Mouse (Mus musculus) limb, embryonic 15.5 days (tissue): ENCODE data around the gene Itgb2. TPM values are rescaled to one million over a fixed set of nuclear protein-coding genes. Genes with fewer than 3 reads are reported as not detected.

Experiments used
- ATAC-seq: fragments of 200-750 bp; cut with Nextera tagmentation; 2 replicates; pipeline ENCODE4 v1.8.0; 2017; ENCODE audit warnings: low read depth, moderate TSS enrichment; ENCODE audit not compliant: insufficient number of reproducible peaks, low FRiP score, low TSS enrichment
- H3K27ac ChIP-seq: fragments of 300-500 bp; sonication (generic); 2 replicates; pipeline ENCODE4 v1.5.1; 2015; ENCODE audit warnings: moderate library complexity, mild to moderate bottlenecking, inconsistent platforms
- H3K27me3 ChIP-seq: fragments of 300-500 bp; sonication (generic); 2 replicates; pipeline ENCODE4 v1.6.1; 2015; ENCODE audit warnings: inconsistent platforms
- H3K36me3 ChIP-seq: fragments of 300-500 bp; sonication (generic); 2 replicates; pipeline ENCODE4 v1.6.1; 2015; ENCODE audit warnings: inconsistent platforms
- H3K4me1 ChIP-seq: fragments of 300-500 bp; sonication (generic); 2 replicates; pipeline ENCODE4 v1.6.1; 2015; ENCODE audit warnings: inconsistent platforms
- H3K4me2 ChIP-seq: fragments of 300-500 bp; sonication (generic); 2 replicates; pipeline ENCODE4 v1.6.1; 2015; ENCODE audit warnings: mild to moderate bottlenecking, inconsistent platforms
- H3K4me3 ChIP-seq: fragments of 300-500 bp; sonication (generic); 2 replicates; pipeline ENCODE4 v1.5.1; 2015; ENCODE audit warnings: mild to moderate bottlenecking, inconsistent platforms
- H3K9ac ChIP-seq: fragments of 300-500 bp; sonication (generic); 2 replicates; pipeline ENCODE4 v1.6.1; 2015; ENCODE audit warnings: inconsistent platforms
- H3K9me3 ChIP-seq: fragments of 300-500 bp; sonication (generic); 2 replicates; pipeline ENCODE4 v1.6.1; 2016; ENCODE audit warnings: inconsistent platforms
- WGBS: fragments of 180-500 bp; shearing (Covaris S2); methylation state at CpG from one replicate; pipeline ENCODE4 v1.1.7; 2015; 5-methylcytosine and 5-hydroxymethylcytosine counted together
- polyA plus RNA-seq: library from polyadenylated mRNA; unstranded; fragments of >200 nt; fragmentation: Nextera tagmentation; extraction: Ambion mirVana; gene quantifications from 2 replicates; pipeline ENCODE4 v1.2.1, GENCODE M21; 2015

The Itgb2 gene
- polyA plus RNA-seq, 1 experiment from 2014 or later = 3.5 TPM

- Histone ChIP-seq H3K36me3 (no peaks in the 10 kb centered on the region), H3K9ac (no peak overlapping the region), H3K27ac (no peak overlapping the region), H3K4me3 (no peak overlapping the region), H3K9me3 (no peaks in the 10 kb centered on the region), H3K27me3 (no peaks in the 10 kb centered on the region), H3K4me2 (no peak overlapping the region), H3K4me1 (no peaks in the 10 kb centered on the region)
- 84% methylated on average over 11 of the region's 11 CpGs for WGBS
- no peak for ATAC-seq
Measured at GRCm38 (mm10) chr10:77560090-77560489, 30.0 kb downstream of the Itgb2 start.

- no peak overlapping the region for H3K4me2 ChIP-seq
- 85% methylated on average over 9 of the region's 9 CpGs for WGBS
- no peak overlapping the region for H3K27ac ChIP-seq
- H3K36me3 ChIP-seq = no peaks in the 10 kb centered on the region
- ATAC-seq = no peak
- no peak overlapping the region for H3K9ac ChIP-seq
- no peaks in the 10 kb centered on the region for H3K27me3 ChIP-seq
- H3K4me3 ChIP-seq = no peak overlapping the region
- H3K4me1 ChIP-seq = no peaks in the 10 kb centered on the region
- no peaks in the 10 kb centered on the region for H3K9me3 ChIP-seq
Measured at GRCm38 (mm10) chr10:77560830-77561229, 30.8 kb downstream of the Itgb2 start.

DNA sequence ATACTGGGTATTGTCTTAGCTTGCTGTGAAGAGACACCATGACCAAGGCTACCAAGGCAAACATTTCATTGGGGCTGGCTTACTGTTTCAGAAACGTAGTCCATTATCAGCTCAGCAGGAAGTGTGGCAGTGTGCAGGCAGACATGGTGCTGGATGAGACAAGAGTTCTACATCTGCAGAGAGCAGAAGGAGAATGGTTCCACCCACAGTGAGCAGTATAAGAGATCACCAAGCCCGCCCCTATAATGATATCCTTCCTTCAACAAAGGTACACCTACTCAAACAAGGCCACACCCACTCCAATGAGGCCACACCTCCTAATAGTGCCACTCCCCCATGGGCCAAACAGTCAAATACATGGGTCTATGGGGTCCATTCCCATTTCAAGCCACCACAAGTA lies 31.5 kb downstream of the Itgb2 start:
- Histone ChIP-seq H3K27me3 (no peaks in the 10 kb centered on the region), H3K4me1 (no peaks in the 10 kb centered on the region), H3K9ac (no peak overlapping the region), H3K9me3 (no peaks in the 10 kb centered on the region), H3K27ac (no peak overlapping the region), H3K4me2 (no peak overlapping the region), H3K4me3 (no peak overlapping the region), H3K36me3 (no peaks in the 10 kb centered on the region)
- 75% methylated on average over 2 of the region's 2 CpGs for WGBS
- no peak for ATAC-seq

DNA sequence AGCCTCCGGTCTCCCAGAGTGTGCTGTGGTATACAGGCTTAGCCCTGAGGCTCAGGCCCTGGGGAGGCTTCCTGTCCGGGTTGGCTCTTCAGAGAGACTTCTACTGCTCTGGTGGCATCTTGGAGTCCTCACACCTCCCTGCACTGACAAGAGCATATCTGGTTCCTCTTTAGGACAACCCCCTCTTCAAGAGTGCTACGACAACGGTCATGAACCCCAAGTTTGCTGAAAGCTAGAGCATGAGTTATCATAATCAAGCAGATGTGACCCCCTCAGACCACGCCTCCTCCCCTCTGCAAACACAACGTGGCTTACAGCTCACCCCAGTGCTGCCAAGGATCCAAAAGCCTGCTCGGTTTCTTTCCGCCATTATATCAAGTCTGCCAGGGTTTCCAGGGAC lies 35.0 kb downstream of the Itgb2 start:
- Histone ChIP-seq H3K4me1 (0 out of 2 replicates have a peak, but pooled peaks cover 2% of the 10 kb centered on the region), H3K9ac (no peak overlapping the region), H3K27ac (no peak overlapping the region), H3K9me3 (no peaks in the 10 kb centered on the region), H3K36me3 (no peaks in the 10 kb centered on the region), H3K27me3 (no peaks in the 10 kb centered on the region), H3K4me2 (no peak overlapping the region), H3K4me3 (no peak overlapping the region)
- WGBS = 79% methylated on average over 8 of the region's 8 CpGs
- no peak for ATAC-seq

GRCm38 (mm10) chr10:77566651-77567050 lies 36.6 kb downstream of the Itgb2 start:
- Histone ChIP-seq H3K27ac (no peak overlapping the region), H3K4me1 (0 out of 2 replicates have a peak, but pooled peaks cover 2% of the 10 kb centered on the region), H3K9me3 (no peaks in the 10 kb centered on the region), H3K4me3 (no peak overlapping the region), H3K4me2 (no peak overlapping the region), H3K9ac (no peak overlapping the region), H3K27me3 (no peaks in the 10 kb centered on the region), H3K36me3 (no peaks in the 10 kb centered on the region)
- ATAC-seq = no peak
- 40% methylated on average over 8 of the region's 8 CpGs for WGBS

GRCm38 (mm10) chr10:77569481-77569880 lies 39.4 kb downstream of the Itgb2 start:
- Histone ChIP-seq H3K4me3 (no peak overlapping the region), H3K9ac (no peak overlapping the region), H3K27me3 (no peaks in the 10 kb centered on the region), H3K4me2 (no peak overlapping the region), H3K4me1 (0 out of 2 replicates have a peak, but pooled peaks cover 5% of the 10 kb centered on the region), H3K9me3 (no peaks in the 10 kb centered on the region), H3K27ac (peak overlapping the region; percentile 17; the same call in 1 of the 2 replicates), H3K36me3 (no peaks in the 10 kb centered on the region)
- ATAC-seq = no peak
- 41% methylated on average over 7 of the region's 7 CpGs for WGBS

DNA sequence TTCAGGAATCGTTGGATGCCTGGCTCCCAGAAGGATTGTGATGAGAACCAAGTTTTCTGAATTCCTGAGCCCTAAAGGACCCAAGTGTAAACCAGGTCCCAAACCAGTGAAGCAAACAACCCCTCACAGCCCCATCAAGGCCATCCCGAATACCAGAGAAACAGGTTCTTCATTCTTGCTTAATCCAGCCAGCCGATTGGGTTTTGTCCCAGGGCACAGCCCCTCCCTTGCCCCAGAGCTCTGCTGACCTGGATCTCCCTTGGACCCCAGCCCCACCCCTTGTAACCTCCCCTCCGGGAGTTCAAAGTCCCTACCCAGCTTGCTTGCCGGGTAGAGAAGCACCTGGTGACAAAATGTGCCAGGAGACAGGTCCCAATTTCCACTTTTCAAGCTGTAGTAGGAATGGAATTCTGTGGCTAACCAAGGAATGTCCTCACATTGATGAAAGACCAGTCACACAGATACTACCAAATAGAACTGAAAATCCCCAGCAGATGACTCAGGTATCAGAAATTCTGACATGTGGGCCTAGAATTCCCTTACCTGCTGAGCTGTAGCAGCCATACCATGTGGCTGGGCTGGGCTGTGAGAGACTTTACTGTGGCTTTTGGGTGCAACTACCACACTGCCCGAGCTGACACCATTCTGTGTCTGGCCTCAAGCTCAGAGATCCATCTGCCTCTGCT lies 40.1 kb downstream of the Itgb2 start:
- Histone ChIP-seq H3K36me3 (no peaks in the 10 kb centered on the region), H3K4me1 (0 out of 2 replicates have a peak, but pooled peaks cover 5% of the 10 kb centered on the region), H3K4me2 (no peak overlapping the region), H3K9me3 (no peaks in the 10 kb centered on the region), H3K27me3 (no peaks in the 10 kb centered on the region), H3K27ac (peak overlapping the region; percentile 17; the same call in 1 of the 2 replicates), H3K4me3 (no peak overlapping the region), H3K9ac (no peak overlapping the region)
- 41% methylated on average over 6 of the region's 6 CpGs for WGBS
- ATAC-seq = no peak

DNA sequence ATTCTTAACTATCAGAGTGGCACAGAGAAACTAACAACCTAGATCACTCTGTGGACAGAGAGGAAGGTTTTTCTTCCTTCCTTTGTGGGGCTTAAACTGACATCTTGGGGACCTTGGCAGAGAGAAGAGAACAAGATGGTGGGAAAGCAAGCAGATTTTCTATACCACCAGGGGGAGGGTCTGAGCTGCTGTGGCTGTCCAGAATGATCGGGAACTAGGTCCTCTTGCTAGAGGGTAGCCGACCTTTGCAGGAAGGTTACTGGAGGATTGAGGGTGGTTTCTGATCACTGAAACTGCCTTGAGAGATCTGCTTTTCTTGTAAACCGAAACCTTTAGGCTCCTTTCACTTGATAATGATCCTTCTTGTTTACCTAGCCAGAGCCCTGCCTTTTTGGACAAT lies 42.2 kb downstream of the Itgb2 start:
- Histone ChIP-seq H3K27me3 (no peaks in the 10 kb centered on the region), H3K4me2 (no peak overlapping the region), H3K4me1 (0 out of 2 replicates have a peak, but pooled peaks cover 5% of the 10 kb centered on the region), H3K4me3 (no peak overlapping the region), H3K9me3 (no peaks in the 10 kb centered on the region), H3K9ac (no peak overlapping the region), H3K36me3 (no peaks in the 10 kb centered on the region), H3K27ac (no peak overlapping the region)
- ATAC-seq = no peak
- 21% methylated on average over 3 of the region's 3 CpGs for WGBS

- WGBS = 73% methylated on average over 1 of the region's 1 CpGs
Measured at GRCm38 (mm10) chr10:77573162-77573561, 43.1 kb downstream of the Itgb2 start.

GRCm38 (mm10) chr10:77580027-77580920 lies 50.2 kb downstream of the Itgb2 start:
- Histone ChIP-seq H3K9me3 (no peaks in the 10 kb centered on the region), H3K4me2 (peak overlapping the region; percentile 81; the same call in 1 of the 2 replicates), H3K27me3 (no peaks in the 10 kb centered on the region), H3K4me1 (peaks cover 26% of the 10 kb centered on the region), H3K9ac (no peak overlapping the region), H3K36me3 (no peaks in the 10 kb centered on the region), H3K4me3 (no peak overlapping the region), H3K27ac (peak overlapping the region; percentile 79)
- no peak for ATAC-seq
- 44% methylated on average over 10 of the region's 10 CpGs for WGBS

More at GRCm38 (mm10) chr10:77573162-77573561, 43.1 kb downstream of the Itgb2 start:
- ATAC-seq = no peak
- Histone ChIP-seq H3K36me3 (no peaks in the 10 kb centered on the region), H3K4me1 (0 out of 2 replicates have a peak, but pooled peaks cover 5% of the 10 kb centered on the region), H3K9me3 (no peaks in the 10 kb centered on the region), H3K9ac (no peak overlapping the region), H3K27ac (no peak overlapping the region), H3K4me2 (no peak overlapping the region), H3K27me3 (no peaks in the 10 kb centered on the region), H3K4me3 (no peak overlapping the region)

DNA sequence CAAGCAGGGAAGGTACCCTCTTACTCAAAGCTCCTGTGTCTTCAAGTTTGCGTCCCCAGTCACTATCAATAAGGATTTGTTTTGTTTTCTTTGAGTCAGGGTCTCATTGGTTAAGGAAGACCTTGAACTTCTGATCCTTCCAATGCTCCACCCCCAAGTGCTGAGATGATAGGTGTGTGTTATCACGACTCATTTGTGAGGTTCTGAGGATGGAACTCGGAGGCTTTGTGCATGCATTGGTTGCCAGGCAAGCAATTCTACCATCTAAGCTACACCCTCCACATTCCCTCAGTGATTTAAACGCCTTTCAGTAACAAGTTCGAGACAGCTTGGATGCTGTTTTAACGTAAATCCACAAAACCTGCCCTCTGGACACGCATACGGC lies 51.0 kb downstream of the Itgb2 start:
- Histone ChIP-seq H3K4me3 (peak overlapping the region; percentile 85), H3K36me3 (0 out of 2 replicates have a peak, but pooled peaks cover 3% of the 10 kb centered on the region), H3K9me3 (no peaks in the 10 kb centered on the region), H3K27me3 (no peaks in the 10 kb centered on the region), H3K4me1 (peaks cover 26% of the 10 kb centered on the region), H3K4me2 (peak overlapping the region; percentile 81), H3K27ac (peak overlapping the region; percentile 79), H3K9ac (peak overlapping the region; percentile 26)
- WGBS = 7% methylated on average over 8 of the region's 8 CpGs
- ATAC-seq = no peak
